8 mouse cellular contexts compared by ENCODE assay signal in genomic region chr17:70847086-70847485, GRCm38 (mm10). TPM values are rescaled to one million over a fixed set of nuclear protein-coding genes. Genes with fewer than 3 reads are reported as not detected.
DNase-seq lines count a peak whose midpoint lies in the region; ATAC-seq lines count a peak whose summit lies in the region.

No protein-coding gene starts in this region.

- H3K9ac ChIP-seq in heart, embryonic 13.5 days = peak overlapping the region; percentile 65
- H3K9ac ChIP-seq in kidney, embryonic 15.5 days = 0 out of 2 replicates have a peak overlapping the region, but pooled peaks have one; percentile 3
- H3K9ac ChIP-seq in stomach, embryonic 14.5 days (replicated peaks; ENCODE audit: low read depth, low read length) = no peak overlapping the region

- H3K36me3 ChIP-seq in heart, embryonic 13.5 days = peaks cover 40% of the 10 kb centered on the region
- H3K36me3 ChIP-seq in kidney, embryonic 15.5 days = peaks cover 39% of the 10 kb centered on the region
- peaks cover 33% of the 10 kb centered on the region; the same call in 1 of the 2 replicates for H3K36me3 ChIP-seq in stomach, embryonic 14.5 days (ENCODE audit: control insufficient read depth, insufficient read depth, low read length)

- no peaks in the 10 kb centered on the region for H3K9me3 ChIP-seq in heart, embryonic 13.5 days
- no peaks in the 10 kb centered on the region for H3K9me3 ChIP-seq in kidney, embryonic 15.5 days (replicated peaks)
- H3K9me3 ChIP-seq in stomach, embryonic 14.5 days (ENCODE audit: control insufficient read depth, low read depth, low read length) = no peaks in the 10 kb centered on the region

- ATAC-seq in activated CD4-positive, CD25-positive, alpha-beta regulatory T cell, adult 4 months = peak; percentile 25
- ATAC-seq in heart, embryonic 13.5 days (ENCODE audit: extremely low read depth, insufficient number of reproducible peaks, low FRiP score, low TSS enrichment) = no peak
- no peak for ATAC-seq in kidney, embryonic 15.5 days (replicated peaks; ENCODE audit: low FRiP score)
- no peak for ATAC-seq in stomach, embryonic 14.5 days (ENCODE audit: insufficient number of reproducible peaks, insufficient read depth, low FRiP score, low read depth)

- DNase-seq in cerebellum, postnatal 10 days = peak; percentile 66 to 72
- DNase-seq in cerebellum, postnatal 36 days = no peak
- peak; percentile 81 for DNase-seq in lung, postnatal 25 days (ENCODE audit: low spot score)
- DNase-seq in right cerebral cortex, postnatal 25 days = no peak

- H3K4me2 ChIP-seq in heart, embryonic 13.5 days = peak overlapping the region; percentile 99
- peak overlapping the region; percentile 94 for H3K4me2 ChIP-seq in kidney, embryonic 15.5 days
- H3K4me2 ChIP-seq in stomach, embryonic 14.5 days (replicated peaks; ENCODE audit: low read depth, low read length) = peak overlapping the region; percentile 94; the same call in 1 of the 2 replicates

- peak overlapping the region; percentile 74 for H3K4me3 ChIP-seq in heart, embryonic 13.5 days
- H3K4me3 ChIP-seq in kidney, embryonic 15.5 days (replicated peaks) = peak overlapping the region; percentile 28
- H3K4me3 ChIP-seq in stomach, embryonic 14.5 days (ENCODE audit: low read depth, low read length) = peak overlapping the region; percentile 82; the same call in 1 of the 2 replicates

- peaks cover 39% of the 10 kb centered on the region for H3K4me1 ChIP-seq in heart, embryonic 13.5 days
- peaks cover 48% of the 10 kb centered on the region for H3K4me1 ChIP-seq in kidney, embryonic 15.5 days
- peaks cover 12% of the 10 kb centered on the region; the same call in 1 of the 2 replicates for H3K4me1 ChIP-seq in stomach, embryonic 14.5 days (ENCODE audit: control insufficient read depth, insufficient read depth, low read length)

- H3K27me3 ChIP-seq in heart, embryonic 13.5 days (replicated peaks) = no peaks in the 10 kb centered on the region
- no peaks in the 10 kb centered on the region for H3K27me3 ChIP-seq in kidney, embryonic 15.5 days
- H3K27me3 ChIP-seq in stomach, embryonic 14.5 days (ENCODE audit: control insufficient read depth, insufficient read depth, low read length) = no peaks in the 10 kb centered on the region

- H3K27ac ChIP-seq in heart, embryonic 13.5 days (replicated peaks) = no peak overlapping the region
- peak overlapping the region; percentile 78; the same call in 1 of the 2 replicates for H3K27ac ChIP-seq in kidney, embryonic 15.5 days
- H3K27ac ChIP-seq in stomach, embryonic 14.5 days (ENCODE audit: low read length) = no peak overlapping the region

- WGBS in heart, embryonic 13.5 days = 4% methylated on average over 4 of the region's 4 CpGs
- WGBS in kidney, embryonic 15.5 days = 2% methylated on average over 4 of the region's 4 CpGs
- 0% methylated on average over 4 of the region's 4 CpGs for WGBS in stomach, embryonic 14.5 days

RNA-seq across cellular contexts. Expression of gene Tgif1, which starts 6.3 kb away (rescaled TPM):
- polyA plus RNA-seq in activated CD4-positive, CD25-positive, alpha-beta regulatory T cell, adult 4 months (2017; shearing (Covaris generic)) = 10 to 100 TPM; 38.4 to 58.2 TPM
- 25.4 and 26.0 TPM in 2 replicates for polyA plus RNA-seq in heart, embryonic 13.5 days (2015; fragmentation: Nextera tagmentation; extraction: Ambion mirVana)
- polyA plus RNA-seq in kidney, embryonic 15.5 days (2015; fragmentation: Nextera tagmentation; extraction: Ambion mirVana) = 87.9 and 89.6 TPM in 2 replicates
- polyA plus RNA-seq in stomach, embryonic 14.5 days (2014; fragmentation: Nextera tagmentation; extraction: Ambion mirVana) = 65.0 and 66.5 TPM in 2 replicates

Comparison
In these comparisons a context has a peak if more than half of its experiments do, and no peak if none do; other contexts are left out.
1. DNase-seq: peak in cerebellum, postnatal 10 days (2 of 2) and lung, postnatal 25 days (single experiment); none in cerebellum, postnatal 36 days (0 of 2) and right cerebral cortex, postnatal 25 days (single experiment).
2. H3K4me3 ChIP-seq: peak in every context shown above with its lines; median percentile 82 in stomach, embryonic 14.5 days; 74 in heart, embryonic 13.5 days; 28 in kidney, embryonic 15.5 days.
3. Peak in every context shown above with its lines, with median percentiles within 50 percentile points of each other: H3K4me2 ChIP-seq.